Mouse (Mus musculus): Measurements from ENCODE around the gene Scd1. TPM values are rescaled to one million over a fixed set of nuclear protein-coding genes. Genes with fewer than 3 reads are reported as not detected.

Gene Scd1
- polyA plus RNA-seq, 1 experiment from 2014 or later = 2.6 TPM

DNA sequence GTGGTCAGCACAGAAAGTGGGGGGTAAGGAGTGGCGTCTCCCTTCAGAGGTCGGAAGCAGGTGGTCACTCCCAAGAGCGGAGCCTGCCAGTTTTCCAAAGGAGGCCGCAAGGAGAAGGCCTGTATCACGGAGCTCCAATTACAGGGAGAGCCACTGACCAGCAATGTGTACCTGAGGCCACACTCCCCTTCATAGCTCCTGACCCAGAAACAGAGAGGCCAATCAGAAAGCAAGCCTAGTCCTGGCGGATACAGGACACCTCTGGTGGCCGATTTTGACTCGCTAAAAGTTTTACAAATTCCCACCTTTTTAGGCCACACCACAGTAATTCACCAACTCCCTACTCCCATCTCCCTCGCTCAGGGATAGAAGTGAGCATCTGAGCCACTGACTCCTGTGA is 10.9 kb upstream of the Scd1 start:
- no peaks in the 10 kb centered on the region for H3K36me3 ChIP-seq
- WGBS = 64% methylated on average over 9 of the region's 9 CpGs
- no peak overlapping the region for H3K9ac ChIP-seq
- no peak overlapping the region for H3K4me2 ChIP-seq
- H3K4me1 ChIP-seq = peaks cover 6% of the 10 kb centered on the region; the same call in 1 of the 2 replicates
- H3K27me3 ChIP-seq = no peaks in the 10 kb centered on the region
- no peaks in the 10 kb centered on the region for H3K9me3 ChIP-seq
- H3K27ac ChIP-seq = no peak overlapping the region
- no peak overlapping the region for H3K4me3 ChIP-seq
- ATAC-seq (ENCODE audit: borderline replicate concordance, extremely low read depth, low FRiP score, low TSS enrichment) = no peak

DNA sequence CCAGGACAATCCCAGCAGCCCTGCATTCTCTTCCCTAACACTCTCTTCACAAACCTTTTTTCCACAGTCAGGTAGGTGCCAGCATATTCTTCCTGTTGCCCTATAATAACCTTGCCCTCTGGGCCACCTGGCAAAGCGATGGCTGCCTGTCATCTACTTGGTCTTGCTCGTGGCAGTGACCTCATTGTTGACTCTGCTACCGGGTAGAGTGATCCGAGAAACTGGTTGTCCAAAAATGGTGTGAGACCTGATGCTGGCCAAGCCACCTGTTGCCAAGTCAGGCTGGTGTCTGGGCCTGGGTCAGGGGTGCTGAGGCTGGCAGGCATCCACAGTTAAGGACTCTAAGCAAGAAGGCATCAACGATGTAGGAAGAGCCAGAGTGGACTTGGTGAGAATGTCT is 10.4 kb upstream of the Scd1 start:
- WGBS = 55% methylated on average over 5 of the region's 5 CpGs
- no peak overlapping the region for H3K9ac ChIP-seq

GRCm38 (mm10) chr19:44417448-44417847 is 9.8 kb upstream of the Scd1 start:
- no peak for ATAC-seq (ENCODE audit: borderline replicate concordance, extremely low read depth, low FRiP score, low TSS enrichment)

More for the DNA sequence above, 10.4 kb upstream of the Scd1 start:
- Histone ChIP-seq H3K4me1 (peaks cover 6% of the 10 kb centered on the region; the same call in 1 of the 2 replicates), H3K9me3 (no peaks in the 10 kb centered on the region), H3K4me2 (no peak overlapping the region), H3K36me3 (no peaks in the 10 kb centered on the region), H3K27me3 (no peaks in the 10 kb centered on the region), H3K4me3 (no peak overlapping the region), H3K27ac (no peak overlapping the region)
- no peak for ATAC-seq (ENCODE audit: borderline replicate concordance, extremely low read depth, low FRiP score, low TSS enrichment)

DNA sequence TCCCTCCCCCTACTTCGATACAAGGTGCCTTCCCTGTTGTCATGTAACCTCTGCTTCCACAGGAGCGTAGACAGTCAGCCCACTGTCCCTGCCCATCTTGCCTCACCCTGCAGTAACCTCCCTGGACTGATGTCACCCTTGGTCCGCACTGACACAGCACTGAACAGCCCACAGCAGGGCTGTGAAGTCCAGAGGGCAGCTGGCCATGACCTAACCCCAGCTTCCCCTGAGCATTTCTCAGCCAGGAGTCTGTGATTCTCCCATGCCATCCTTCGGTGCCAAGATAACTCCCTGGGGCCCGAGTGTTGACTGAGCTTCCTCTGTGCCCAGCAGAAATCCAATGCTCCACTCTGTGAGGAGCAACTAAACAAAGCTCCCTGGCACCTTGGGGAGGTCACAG is 8.6 kb upstream of the Scd1 start:
- H3K27me3 ChIP-seq = no peaks in the 10 kb centered on the region
- H3K4me3 ChIP-seq = no peak overlapping the region
- H3K9ac ChIP-seq = no peak overlapping the region
- no peak for ATAC-seq (ENCODE audit: borderline replicate concordance, extremely low read depth, low FRiP score, low TSS enrichment)
- no peak overlapping the region for H3K27ac ChIP-seq
- no peaks in the 10 kb centered on the region for H3K9me3 ChIP-seq
- no peaks in the 10 kb centered on the region for H3K4me1 ChIP-seq
- H3K36me3 ChIP-seq = no peaks in the 10 kb centered on the region
- 68% methylated on average over 5 of the region's 5 CpGs for WGBS
- no peak overlapping the region for H3K4me2 ChIP-seq

More at GRCm38 (mm10) chr19:44417448-44417847, 9.8 kb upstream of the Scd1 start:
- H3K27ac ChIP-seq = no peak overlapping the region
- no peaks in the 10 kb centered on the region for H3K9me3 ChIP-seq
- H3K9ac ChIP-seq = no peak overlapping the region
- H3K36me3 ChIP-seq = no peaks in the 10 kb centered on the region
- WGBS = 48% methylated on average over 4 of the region's 4 CpGs
- no peak overlapping the region for H3K4me3 ChIP-seq
- H3K4me2 ChIP-seq = no peak overlapping the region
- no peaks in the 10 kb centered on the region for H3K27me3 ChIP-seq
- H3K4me1 ChIP-seq = peaks cover 2% of the 10 kb centered on the region; the same call in 1 of the 2 replicates

GRCm38 (mm10) chr19:44415464-44415863 is 7.8 kb upstream of the Scd1 start:
- Histone ChIP-seq H3K27me3 (no peaks in the 10 kb centered on the region), H3K36me3 (no peaks in the 10 kb centered on the region), H3K9ac (no peak overlapping the region), H3K27ac (no peak overlapping the region), H3K4me3 (no peak overlapping the region), H3K4me2 (no peak overlapping the region), H3K9me3 (no peaks in the 10 kb centered on the region), H3K4me1 (no peaks in the 10 kb centered on the region)
- ATAC-seq (ENCODE audit: borderline replicate concordance, extremely low read depth, low FRiP score, low TSS enrichment) = no peak
- 68% methylated on average over 5 of the region's 5 CpGs for WGBS

DNA sequence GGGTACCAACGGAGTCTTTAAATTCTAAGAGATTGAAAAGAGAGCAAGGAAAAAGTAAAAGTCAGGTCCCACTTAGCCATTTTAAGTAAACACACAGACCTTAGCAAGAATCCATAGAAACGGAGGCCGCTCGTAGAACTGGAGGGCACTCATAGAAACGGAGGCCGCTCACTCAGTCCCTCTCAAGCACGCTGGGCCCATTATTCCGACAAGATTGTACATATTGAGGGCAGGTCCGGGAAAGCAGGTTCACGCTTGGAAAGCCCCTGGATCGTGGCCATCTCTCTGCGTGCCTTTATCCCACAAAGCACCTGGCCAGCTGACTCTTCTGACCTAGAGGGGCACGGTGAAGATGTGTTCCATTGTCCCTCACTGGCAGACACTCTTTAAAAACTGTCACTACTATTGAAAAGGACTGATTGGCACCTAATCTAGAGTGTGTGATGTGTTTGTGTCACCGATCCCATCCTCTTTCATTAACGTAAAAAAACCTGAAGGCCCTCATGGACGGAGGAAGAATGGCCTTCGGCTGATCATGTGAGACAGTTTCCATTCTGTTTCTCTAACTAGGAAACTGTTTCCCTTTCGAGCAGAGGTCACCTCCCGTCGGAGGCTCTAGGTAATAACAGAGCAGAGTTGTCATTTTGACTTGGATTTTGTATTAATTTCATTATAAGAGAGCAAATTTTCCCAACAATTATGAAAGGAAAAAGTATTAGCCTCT is 2.8 kb upstream of the Scd1 start:
- Histone ChIP-seq H3K9ac (no peak overlapping the region), H3K36me3 (no peaks in the 10 kb centered on the region), H3K4me2 (no peak overlapping the region), H3K9me3 (no peaks in the 10 kb centered on the region), H3K4me1 (peaks cover 16% of the 10 kb centered on the region), H3K27me3 (peaks cover 14% of the 10 kb centered on the region; the same call in 1 of the 2 replicates), H3K4me3 (no peak overlapping the region), H3K27ac (no peak overlapping the region)
- ATAC-seq (ENCODE audit: borderline replicate concordance, extremely low read depth, low FRiP score, low TSS enrichment) = no peak
- 64% methylated on average over 20 of the region's 20 CpGs for WGBS

DNA sequence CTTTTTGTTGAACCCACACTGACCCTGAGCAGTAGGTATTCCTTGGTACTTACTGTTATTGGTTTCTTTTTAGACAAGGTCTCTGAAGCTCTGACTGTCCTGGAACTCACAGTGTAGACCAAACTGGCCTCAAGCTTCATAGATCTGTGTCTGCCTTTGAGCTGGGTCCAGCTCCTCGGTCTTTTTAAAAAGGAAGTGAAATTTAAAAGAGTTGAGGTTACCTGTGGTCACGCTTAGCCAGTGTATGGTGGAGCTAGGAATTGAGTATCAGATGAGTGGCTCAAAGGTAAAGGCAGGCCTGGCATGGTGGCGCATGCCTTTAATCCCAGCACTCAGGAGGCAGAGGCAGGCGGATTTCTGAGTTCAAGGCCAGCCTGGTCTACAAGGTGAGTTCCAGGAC is 916 bp upstream of the Scd1 start:
- no peak; the same call in 1 of the 2 replicates for ATAC-seq (ENCODE audit: borderline replicate concordance, extremely low read depth, low FRiP score, low TSS enrichment)
- no peaks in the 10 kb centered on the region for H3K9me3 ChIP-seq
- H3K4me1 ChIP-seq = peaks cover 16% of the 10 kb centered on the region
- H3K4me3 ChIP-seq = peak overlapping the region; percentile 45
- peaks cover 14% of the 10 kb centered on the region; the same call in 1 of the 2 replicates for H3K27me3 ChIP-seq
- H3K27ac ChIP-seq = no peak overlapping the region
- H3K4me2 ChIP-seq = peak overlapping the region; percentile 86
- peak overlapping the region; percentile 24; the same call in 1 of the 2 replicates for H3K9ac ChIP-seq
- no peaks in the 10 kb centered on the region for H3K36me3 ChIP-seq
- 73% methylated on average over 4 of the region's 4 CpGs for WGBS

DNA sequence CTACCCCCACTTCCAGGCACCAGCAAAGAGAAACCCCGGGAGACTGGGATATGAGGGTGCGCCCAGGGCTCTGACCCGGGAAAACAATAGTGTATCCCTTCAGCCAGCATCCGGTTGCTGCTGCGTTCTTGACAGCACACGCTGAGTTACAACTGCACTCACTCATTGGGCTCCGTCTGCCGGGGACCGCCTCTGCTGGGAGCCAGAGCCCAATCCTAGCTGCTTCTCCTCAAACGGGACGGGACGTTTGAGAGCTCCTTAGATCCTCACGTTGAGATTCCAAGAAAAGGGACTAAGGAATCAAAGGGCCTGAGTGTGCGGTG is 505 bp upstream of the Scd1 start:
- Histone ChIP-seq H3K4me2 (peak overlapping the region; percentile 86), H3K4me3 (peak overlapping the region; percentile 45), H3K9me3 (no peaks in the 10 kb centered on the region), H3K27me3 (peaks cover 14% of the 10 kb centered on the region; the same call in 1 of the 2 replicates), H3K27ac (peak overlapping the region; percentile 73), H3K9ac (peak overlapping the region; percentile 24), H3K4me1 (peaks cover 16% of the 10 kb centered on the region), H3K36me3 (no peaks in the 10 kb centered on the region)
- peak; percentile 84 for ATAC-seq (ENCODE audit: borderline replicate concordance, extremely low read depth, low FRiP score, low TSS enrichment)
- under 1% methylated on average over 14 of the region's 14 CpGs for WGBS

- peaks cover 14% of the 10 kb centered on the region for H3K4me1 ChIP-seq
- H3K36me3 ChIP-seq = no peaks in the 10 kb centered on the region
- H3K27ac ChIP-seq = no peak overlapping the region
- H3K4me3 ChIP-seq = no peak overlapping the region
- H3K4me2 ChIP-seq = no peak overlapping the region
- no peak for ATAC-seq (ENCODE audit: borderline replicate concordance, extremely low read depth, low FRiP score, low TSS enrichment)
- H3K9ac ChIP-seq = no peak overlapping the region
- WGBS = 73% methylated on average over 6 of the region's 6 CpGs
- peaks cover 14% of the 10 kb centered on the region; the same call in 1 of the 2 replicates for H3K27me3 ChIP-seq
- no peaks in the 10 kb centered on the region for H3K9me3 ChIP-seq
Observed at GRCm38 (mm10) chr19:44403546-44403945, 4.1 kb downstream of the Scd1 start.

DNA sequence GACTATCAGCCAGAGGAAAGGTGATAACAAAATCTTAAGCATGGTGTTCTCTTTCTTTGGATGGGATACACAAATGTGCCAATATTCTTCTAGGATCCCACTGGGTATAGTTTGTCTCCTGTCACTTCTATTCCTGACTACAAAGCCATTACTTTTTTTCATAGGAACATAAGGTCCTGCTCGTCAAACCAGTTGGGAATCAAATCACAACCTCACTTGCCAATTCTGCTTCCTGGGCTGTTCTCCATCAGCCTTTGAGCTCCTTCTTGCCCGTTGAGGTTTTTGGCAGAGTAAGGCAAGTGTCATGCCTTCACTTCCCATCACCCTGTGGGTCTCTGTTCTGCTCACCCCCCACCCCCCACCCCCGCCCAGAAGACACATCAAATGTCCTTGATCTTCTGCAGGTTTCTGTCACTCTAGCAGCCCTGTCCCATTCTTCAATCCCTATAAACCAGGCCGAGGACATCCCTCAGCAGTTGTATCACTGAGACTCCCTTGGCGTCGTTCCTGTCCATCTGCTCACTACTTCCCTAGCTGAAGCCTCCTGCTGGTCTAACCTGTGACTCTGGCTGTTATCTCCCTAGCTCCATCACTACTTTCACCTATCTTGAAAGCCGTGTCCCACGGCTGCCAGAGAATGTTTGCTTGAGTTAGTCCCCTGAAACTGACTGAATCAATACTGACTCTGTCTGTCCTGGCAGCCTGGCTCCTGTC is 7.0 kb downstream of the Scd1 start:
- no peak overlapping the region for H3K4me3 ChIP-seq
- no peaks in the 10 kb centered on the region for H3K9me3 ChIP-seq
- H3K27ac ChIP-seq = no peak overlapping the region
- H3K9ac ChIP-seq = no peak overlapping the region
- H3K4me1 ChIP-seq = no peaks in the 10 kb centered on the region
- 73% methylated on average over 8 of the region's 8 CpGs for WGBS
- ATAC-seq (ENCODE audit: borderline replicate concordance, extremely low read depth, low FRiP score, low TSS enrichment) = no peak
- peaks cover under 1% of the 10 kb centered on the region; the same call in 1 of the 2 replicates for H3K27me3 ChIP-seq
- H3K4me2 ChIP-seq = no peak overlapping the region
- no peaks in the 10 kb centered on the region for H3K36me3 ChIP-seq

GRCm38 (mm10) chr19:44400076-44400475 is 7.6 kb downstream of the Scd1 start:
- Histone ChIP-seq H3K36me3 (no peaks in the 10 kb centered on the region), H3K9me3 (no peaks in the 10 kb centered on the region), H3K4me2 (no peak overlapping the region), H3K4me3 (no peak overlapping the region), H3K27me3 (no peaks in the 10 kb centered on the region), H3K27ac (no peak overlapping the region), H3K9ac (no peak overlapping the region), H3K4me1 (no peaks in the 10 kb centered on the region)
- no peak for ATAC-seq (ENCODE audit: borderline replicate concordance, extremely low read depth, low FRiP score, low TSS enrichment)
- 87% methylated on average over 18 of the region's 18 CpGs for WGBS

DNA sequence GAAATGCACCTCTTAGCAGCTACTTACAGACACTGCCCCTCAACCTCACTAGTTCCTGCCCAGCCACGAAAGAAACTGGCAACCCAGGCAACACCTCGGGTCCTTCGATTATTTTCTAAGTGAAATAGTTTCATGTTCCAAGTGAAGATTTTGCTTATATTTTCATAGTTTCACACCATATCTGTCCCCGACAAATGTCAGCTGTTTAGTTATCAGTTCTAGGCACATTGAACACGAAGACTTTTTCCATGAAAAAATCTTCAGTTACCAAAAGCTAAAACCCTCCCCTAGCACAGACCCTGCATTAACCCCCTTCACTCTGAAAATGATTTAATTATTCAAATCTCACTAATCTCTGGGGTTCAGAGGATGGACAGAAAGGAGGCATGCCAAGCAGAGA is 10.9 kb downstream of the Scd1 start:
- no peaks in the 10 kb centered on the region for H3K27me3 ChIP-seq
- no peak for ATAC-seq (ENCODE audit: borderline replicate concordance, extremely low read depth, low FRiP score, low TSS enrichment)
- H3K9ac ChIP-seq = no peak overlapping the region
- H3K9me3 ChIP-seq = no peaks in the 10 kb centered on the region
- H3K4me3 ChIP-seq = no peak overlapping the region
- 64% methylated on average over 5 of the region's 5 CpGs for WGBS
- no peaks in the 10 kb centered on the region for H3K36me3 ChIP-seq
- H3K27ac ChIP-seq = no peak overlapping the region
- no peaks in the 10 kb centered on the region for H3K4me1 ChIP-seq
- no peak overlapping the region for H3K4me2 ChIP-seq
